Mouse (Mus musculus): ENCODE measurements around the gene Cfap300.

GRCm38 (mm10) chr9:7987119-7987518 lies 55.5 kb downstream of the Cfap300 start:
- TF ChIP-seq CTCF (IDR thresholded peaks at IDR 0.05; ENCODE audit: low read depth, low read length) (no peak), POLR2A (IDR thresholded peaks at IDR 0.05; ENCODE audit: insufficient read depth, low read length) (no peak)
